Mouse (Mus musculus) CH12.LX (cell line): ENCODE data around the gene Entpd1. TPM values are rescaled to one million over a fixed set of nuclear protein-coding genes. Genes with fewer than 3 reads are reported as not detected.

Source experiments
- DNase-seq: peaks from one replicate; pipeline ENCODE4 v3.0.0-alpha.2; 2013; ENCODE audit errors: extremely low read depth
- H3K27ac ChIP-seq: 2 replicates; pipeline ENCODE4 v1.5.1; 2012; ENCODE audit warnings: low read depth, mild to moderate bottlenecking, control low read depth, moderate library complexity; ENCODE audit not compliant: insufficient read depth
- H3K27me3 ChIP-seq: replicated peaks from 2 replicates; pipeline ENCODE3; 2012; ENCODE audit warnings: inconsistent platforms
- H3K36me3 ChIP-seq, 2 experiments: replicated peaks in 1 of 2; 2 replicates each; pipeline versions ENCODE3 to v1.6.1; 2012; ENCODE audit warnings: inconsistent platforms in 1 of 2, low read length in 1 of 2, mild to moderate bottlenecking in 1 of 2, mixed read lengths in 1 of 2, moderate library complexity in 1 of 2; ENCODE audit not compliant: control insufficient read depth in 1 of 2, insufficient read depth in 1 of 2
- H3K4me1 ChIP-seq, 2 experiments: 2 replicates each; pipeline ENCODE4 v1.6.1; 2012; ENCODE audit warnings: inconsistent platforms in 1 of 2, moderate library complexity in 1 of 2; ENCODE audit not compliant: insufficient read depth in 2 of 2, control insufficient read depth in 1 of 2
- H3K4me2 ChIP-seq: 2 replicates; pipeline ENCODE4 v1.6.1; 2012; ENCODE audit warnings: low read depth, mild to moderate bottlenecking, control low read depth; ENCODE audit not compliant: poor library complexity, insufficient read depth, severe bottlenecking
- H3K4me3 ChIP-seq, 3 experiments: fragments of 150-350 bp in 1 of 3; sonication (generic) in 1 of 3; replicated peaks in 1 of 3; 2 replicates each; pipeline versions ENCODE3 to v1.5.1; 2011 to 2012; ENCODE audit warnings: low read depth in 2 of 3, low read length in 2 of 3, mild to moderate bottlenecking in 2 of 3, moderate library complexity in 2 of 3, control low read depth in 1 of 3, improper control_type of control experiment in 1 of 3, inconsistent platforms in 1 of 3, mixed read lengths in 1 of 3; ENCODE audit not compliant: poor library complexity in 1 of 3
- H3K79me2 ChIP-seq: replicated peaks from 2 replicates; pipeline ENCODE4 v1.6.1; 2012; ENCODE audit warnings: mild to moderate bottlenecking, moderate library complexity; ENCODE audit not compliant: control insufficient read depth, poor library complexity, insufficient read depth, severe bottlenecking; ENCODE audit errors: extremely low read depth
- H3K9ac ChIP-seq: 2 replicates; pipeline ENCODE4 v1.6.1; 2012; ENCODE audit warnings: low read depth, mild to moderate bottlenecking, control low read depth, moderate library complexity; ENCODE audit not compliant: insufficient read depth
- H3K9me3 ChIP-seq: replicated peaks from 2 replicates; pipeline ENCODE3; 2012; ENCODE audit warnings: low read length, inconsistent platforms, mixed read lengths
- ELF1 ChIP-seq: IDR thresholded peaks from 2 replicates; pipeline ENCODE4 v1.6.1; 2014; ENCODE audit warnings: low read depth, mild to moderate bottlenecking, inconsistent platforms, low read length, improper control_type of control experiment
- JUN ChIP-seq: IDR thresholded peaks from 2 replicates; pipeline ENCODE4 v1.6.1; 2011; ENCODE audit warnings: low read depth, mild to moderate bottlenecking, low read length, improper control_type of control experiment, moderate library complexity; ENCODE audit not compliant: insufficient read depth
- MAFK ChIP-seq: IDR thresholded peaks from 2 replicates; pipeline ENCODE4 v1.6.1; 2011; ENCODE audit warnings: low read length, improper control_type of control experiment; ENCODE audit not compliant: insufficient replicate concordance
- MAX ChIP-seq: IDR thresholded peaks from 2 replicates; pipeline ENCODE4 v1.6.1; 2011; ENCODE audit warnings: low read length, improper control_type of control experiment
- MAZ ChIP-seq: IDR thresholded peaks from 2 replicates; pipeline ENCODE4 v1.6.1; 2012; ENCODE audit warnings: low read depth, mild to moderate bottlenecking, inconsistent platforms, low read length, improper control_type of control experiment, moderate library complexity
- MEF2A ChIP-seq: IDR thresholded peaks from 2 replicates; pipeline ENCODE4 v1.6.1; 2014; ENCODE audit warnings: low read depth, mild to moderate bottlenecking, inconsistent platforms, low read length, improper control_type of control experiment, borderline replicate concordance
- NELFE ChIP-seq: IDR thresholded peaks from 2 replicates; pipeline ENCODE4 v1.6.1; 2011; ENCODE audit warnings: low read depth, low read length, improper control_type of control experiment
- POLR2A ChIP-seq: IDR thresholded peaks from 2 replicates; pipeline ENCODE4 v1.6.1; 2011; ENCODE audit warnings: low read depth, mild to moderate bottlenecking, improper control_type of control experiment, low read length
- RCOR1 ChIP-seq: conservative IDR thresholded peaks from 2 replicates; pipeline ENCODE4 v1.6.1; 2012; ENCODE audit warnings: low read depth, mild to moderate bottlenecking, inconsistent platforms, low read length, improper control_type of control experiment
- SMC3 ChIP-seq: IDR thresholded peaks from 2 replicates; pipeline ENCODE4 v1.6.1; 2011; ENCODE audit warnings: low read depth, low read length, improper control_type of control experiment
- TCF12 ChIP-seq: IDR thresholded peaks from 2 replicates; pipeline ENCODE4 v1.6.1; 2014; ENCODE audit warnings: low read depth, mild to moderate bottlenecking, inconsistent platforms, low read length, improper control_type of control experiment
- USF1 ChIP-seq: IDR thresholded peaks from 2 replicates; pipeline ENCODE4 v1.6.1; 2014; ENCODE audit warnings: low read depth, mild to moderate bottlenecking, inconsistent platforms, low read length, improper control_type of control experiment
- USF2 ChIP-seq: conservative IDR thresholded peaks from 2 replicates; pipeline ENCODE4 v1.6.1; 2011; ENCODE audit warnings: low read depth, low read length, improper control_type of control experiment
- ZMIZ1 ChIP-seq: IDR thresholded peaks from 2 replicates; pipeline ENCODE4 v1.6.1; 2012; ENCODE audit warnings: low read depth, mild to moderate bottlenecking, inconsistent platforms, low read length, improper control_type of control experiment
- dilution Hi-C: fragments of 300-500 bp; cut with MboI; formaldehyde crosslinking; loops from 2 replicates; pipeline ENCODE4 v1.14.3; 2020; ENCODE audit warnings: low sequenced_read_pairs; ENCODE audit not compliant: extremely low pct_unique_long_range_greater_than_20kb, extremely low pct_ligation_motif_present
- in situ Hi-C: fragments of 300-500 bp; cut with MboI; formaldehyde crosslinking; loops from 3 replicates; pipeline ENCODE4 v1.14.3; 2019; ENCODE audit warnings: low sequenced_read_pairs, low pct_ligation_motif_present, low pct_unique_long_range_greater_than_20kb, mixed read lengths
- polyA plus RNA-seq: library from polyadenylated mRNA; unstranded; fragments of >175 nt; gene quantifications from 2 replicates; pipeline ENCODE4 v1.2.1, GENCODE M21; 2012; ENCODE audit warnings: low read depth; ENCODE audit not compliant: insufficient read length
- total RNA-seq, 2 experiments: library from RNA; depleted of rRNA; stranded (reverse); fragments of 300-350 nt in 1 of 2; fragments of >200 nt in 1 of 2; gene quantifications; 2 replicates each; pipeline ENCODE4 v1.2.3; 2012 to 2014

The Entpd1 gene
- total and polyA plus RNA-seq, 3 experiments: 14.7 to 21.2 (median 19.5) TPM

DNA sequence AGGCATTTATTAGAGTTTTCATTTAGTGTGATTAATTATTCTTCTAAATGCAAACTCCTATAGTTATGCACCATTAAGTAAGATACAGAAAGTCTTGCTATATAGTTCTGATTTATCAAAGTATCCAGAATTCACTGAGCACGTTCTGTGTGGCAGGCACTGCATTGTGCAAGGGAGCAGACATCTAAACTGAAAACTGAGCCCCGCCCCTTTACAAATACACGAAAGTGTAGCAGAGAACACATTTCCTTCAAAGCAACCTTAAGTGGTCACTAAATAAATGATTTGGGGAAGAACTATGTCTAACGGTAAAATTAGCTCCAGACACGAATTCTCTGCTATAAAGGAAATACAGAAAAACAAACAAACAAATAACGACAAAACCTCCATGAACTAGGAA, 46.1 kb downstream of the Entpd1 start:
- TF ChIP-seq MEF2A (no peak), POLR2A (no peak), TCF12 (no peak), MAFK (no peak), NELFE (no peak), RCOR1 (no peak), USF2 (no peak), SMC3 (no peak), MAZ (no peak), ZMIZ1 (no peak), USF1 (no peak), ELF1 (no peak), JUN (no peak)
- TF ChIP-seq, all 38 proteins: peak for 0
- Histone ChIP-seq H3K4me2 (peak overlapping the region; percentile 86; the same call in 1 of the 2 replicates), H3K27ac (no peak overlapping the region), H3K79me2 (peaks cover 8% of the 10 kb centered on the region), H3K27me3 (no peaks in the 10 kb centered on the region), H3K9me3 (no peaks in the 10 kb centered on the region), H3K4me1 (peaks cover 14 to 45% of the 10 kb centered on the region in 2 experiments), H3K4me3 (no peak overlapping the region), H3K36me3 (peaks cover 0 to 3% of the 10 kb centered on the region in 2 experiments), H3K9ac (no peak overlapping the region)
- dilution Hi-C loops: no loop called here
- in situ Hi-C loops: no loop called here
- no peak for DNase-seq

DNA sequence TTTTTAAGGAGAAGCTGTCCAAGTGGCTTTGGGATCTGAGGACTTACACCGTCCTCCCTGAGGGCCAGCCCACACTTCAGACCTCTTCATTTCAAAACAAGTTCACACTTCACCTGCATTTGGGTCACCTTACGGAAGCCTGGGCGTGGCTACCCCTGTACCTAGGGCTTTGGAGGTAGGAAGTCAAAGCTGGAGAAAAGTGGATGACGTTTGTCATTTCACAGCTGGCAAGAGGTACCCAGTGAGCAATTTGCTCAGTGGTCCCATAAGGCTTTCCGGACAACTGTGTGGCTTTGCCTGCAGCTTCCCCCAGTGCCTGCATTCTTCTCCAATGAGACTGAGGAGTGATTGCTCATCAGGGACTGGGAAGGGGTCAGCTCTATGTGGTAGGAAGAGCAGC, 46.8 kb downstream of the Entpd1 start:
- H3K79me2 ChIP-seq: peaks cover 8% of the 10 kb centered on the region
- H3K27me3 ChIP-seq: no peaks in the 10 kb centered on the region
- H3K4me3 ChIP-seq: peak overlapping the region in 2 of 3 experiments; percentile 22 to 89
- in situ Hi-C loops: no loop called here
- dilution Hi-C loops: no loop called here
- no peaks in the 10 kb centered on the region for H3K9me3 ChIP-seq
- peak overlapping the region; percentile 86; the same call in 1 of the 2 replicates for H3K4me2 ChIP-seq
- no peak for DNase-seq
- H3K27ac ChIP-seq: peak overlapping the region; percentile 10; the same call in 1 of the 2 replicates
- peak overlapping the region; percentile 89; the same call in 1 of the 2 replicates for H3K9ac ChIP-seq
- peaks cover 0 to 10% of the 10 kb centered on the region in 2 experiments for H3K36me3 ChIP-seq
- TF ChIP-seq MAX: no peak
- peaks cover 14 to 51% of the 10 kb centered on the region in 2 experiments for H3K4me1 ChIP-seq
